In genomic region chr14:75870631-75871030, GRCm38 (mm10) we compare ENCODE assay signal across 8 mouse cellular contexts. TPM values are rescaled to one million over a fixed set of nuclear protein-coding genes. Genes with fewer than 3 reads are reported as not detected.
DNase-seq lines count a peak whose midpoint lies in the region; ATAC-seq lines count a peak whose summit lies in the region.

No protein-coding gene starts in this region.

- DNase-seq in right cerebral cortex, postnatal 14 days, result peak; percentile 48
- no peak for DNase-seq in right cerebral cortex, postnatal 36 days (ENCODE audit: low spot score in 2 of 2)
- DNase-seq in cerebellum, adult 9-10 months, result peak; percentile 25
- peak; percentile 58 to 66 for DNase-seq in kidney, postnatal 36 days
- DNase-seq in mesoderm, embryonic 11.5 days (ENCODE audit: low read depth, low spot score), result peak; percentile 78
- DNase-seq in thymus, postnatal 4 days, result peak; percentile 54
- no peak for DNase-seq in MN1 (ENCODE audit: low spot score)

- no peak overlapping the region for H3K27ac ChIP-seq in heart, embryonic 13.5 days (replicated peaks)

- no peaks in the 10 kb centered on the region for H3K36me3 ChIP-seq in heart, embryonic 13.5 days

- peak overlapping the region; percentile 33; the same call in 1 of the 2 replicates for H3K9ac ChIP-seq in heart, embryonic 13.5 days

- no peak for ATAC-seq in heart, embryonic 13.5 days (ENCODE audit: extremely low read depth, insufficient number of reproducible peaks, low FRiP score, low TSS enrichment)

- H3K4me2 ChIP-seq in heart, embryonic 13.5 days, result peak overlapping the region; percentile 51

- peak overlapping the region; percentile 33 for H3K4me3 ChIP-seq in heart, embryonic 13.5 days

- H3K4me1 ChIP-seq in heart, embryonic 13.5 days, result peaks cover 5% of the 10 kb centered on the region; the same call in 1 of the 2 replicates

- no peaks in the 10 kb centered on the region for H3K9me3 ChIP-seq in heart, embryonic 13.5 days

- no peaks in the 10 kb centered on the region for H3K27me3 ChIP-seq in heart, embryonic 13.5 days (replicated peaks)

- 14% methylated on average over 9 of the region's 10 CpGs for WGBS in heart, embryonic 13.5 days

RNA-seq across cellular contexts. Expression of gene Tpt1, which starts 25.7 kb away (rescaled TPM):
- polyA plus RNA-seq in heart, embryonic 13.5 days (2015; fragmentation: Nextera tagmentation; extraction: Ambion mirVana), result 849 and 910 TPM in 2 replicates

Comparison
In these comparisons a context has a peak if more than half of its experiments do, and no peak if none do; other contexts are left out.
1. DNase-seq: peak in right cerebral cortex, postnatal 14 days (single experiment), cerebellum, adult 9-10 months (single experiment), kidney, postnatal 36 days (2 of 2), mesoderm, embryonic 11.5 days (single experiment) and thymus, postnatal 4 days (single experiment); none in right cerebral cortex, postnatal 36 days (0 of 2) and MN1 (single experiment).